Mouse (Mus musculus) ES-E14 (cell line): ENCODE data around the gene Sestd1. TPM values are rescaled to one million over a fixed set of nuclear protein-coding genes. Genes with fewer than 3 reads are reported as not detected.

Experiments used
- DNase-seq: peaks from one replicate; pipeline ENCODE4 v3.0.0-alpha.2; 2013; ENCODE audit warnings: low read depth, low spot score
- H3K27ac ChIP-seq: 2 replicates; pipeline ENCODE4 v1.5.1; 2012; ENCODE audit warnings: low read depth, mild to moderate bottlenecking, low read length, moderate library complexity, mixed read lengths; ENCODE audit not compliant: poor library complexity, insufficient read depth, severe bottlenecking
- H3K36me3 ChIP-seq: 2 replicates; pipeline ENCODE4 v1.6.1; 2012; ENCODE audit warnings: mild to moderate bottlenecking, low read length, moderate library complexity, mixed read lengths; ENCODE audit not compliant: control insufficient read depth, poor library complexity, insufficient read depth, severe bottlenecking
- H3K4me1 ChIP-seq, 2 experiments: fragments of 150-350 bp in 1 of 2; sonication (generic) in 1 of 2; 2 replicates each; pipeline ENCODE4 v1.6.1; 2012; ENCODE audit warnings: low read length in 2 of 2, mild to moderate bottlenecking in 1 of 2, mixed read lengths in 1 of 2; ENCODE audit not compliant: control insufficient read depth in 2 of 2, insufficient read depth in 2 of 2, poor library complexity in 1 of 2
- H3K4me3 ChIP-seq, 2 experiments: fragments of 150-350 bp in 1 of 2; sonication (generic) in 1 of 2; 2 replicates each; pipeline ENCODE4 v1.5.1; 2012; ENCODE audit warnings: low read length in 2 of 2, low read depth in 1 of 2, mild to moderate bottlenecking in 1 of 2, mixed read lengths in 1 of 2; ENCODE audit not compliant: insufficient read depth in 1 of 2, poor library complexity in 1 of 2, severe bottlenecking in 1 of 2
- H3K9ac ChIP-seq: 2 replicates; pipeline ENCODE4 v1.6.1; 2012; ENCODE audit warnings: low read depth, mild to moderate bottlenecking, low read length, mixed read lengths; ENCODE audit not compliant: poor library complexity, insufficient read depth, severe bottlenecking
- H3K9me3 ChIP-seq: fragments of 150-350 bp; sonication (generic); 2 replicates; pipeline ENCODE4 v1.6.1; 2012; ENCODE audit warnings: low read depth, mild to moderate bottlenecking, low read length; ENCODE audit not compliant: control insufficient read depth, insufficient read depth
- CHD2 ChIP-seq: IDR thresholded peaks from 2 replicates; pipeline ENCODE4 v1.6.1; 2014; ENCODE audit warnings: mild to moderate bottlenecking, low read depth, low read length, inconsistent platforms
- HCFC1 ChIP-seq: IDR thresholded peaks from 2 replicates; pipeline ENCODE4 v1.6.1; 2012; ENCODE audit warnings: low read length, inconsistent platforms, borderline replicate concordance; ENCODE audit not compliant: insufficient read depth
- MAFK ChIP-seq: IDR thresholded peaks from 2 replicates; pipeline ENCODE4 v1.6.1; 2014; ENCODE audit warnings: mild to moderate bottlenecking, low read depth, low read length, inconsistent platforms; ENCODE audit not compliant: insufficient read depth
- ZC3H11A ChIP-seq: IDR thresholded peaks from 2 replicates; pipeline ENCODE4 v1.6.1; 2012; ENCODE audit warnings: low read depth, mild to moderate bottlenecking, inconsistent platforms, low read length, borderline replicate concordance
- ZNF384 ChIP-seq: IDR thresholded peaks from 2 replicates; pipeline ENCODE4 v1.6.1; 2012; ENCODE audit warnings: low read depth, low read length, inconsistent platforms
- in situ Hi-C, 2 experiments: fragments of 600-800 bp; cut with MboI; formaldehyde crosslinking; loops; one replicate each; pipeline ENCODE4 v1.15.1; 2025; ENCODE audit warnings: low sequenced_read_pairs in 2 of 2, inconsistent platforms in 1 of 2; ENCODE audit not compliant: unreplicated experiment in 2 of 2
- total RNA-seq: library from RNA; depleted of rRNA; stranded (reverse); fragments of 300-350 nt; gene quantifications from 2 replicates; pipeline ENCODE4 v1.2.3, GENCODE M21; 2012

Sestd1 gene
- total RNA-seq, 1 experiment, result 11.4 TPM

GRCm38 (mm10) chr2:77163381-77163780 lies 117.0 kb downstream of the Sestd1 start:
- in situ Hi-C loops, result no loop called here

GRCm38 (mm10) chr2:77162135-77162534 lies 118.3 kb downstream of the Sestd1 start:
- in situ Hi-C loops, result no loop called here
- TF ChIP-seq MAFK, result no peak
- TF ChIP-seq ZC3H11A, result no peak
- TF ChIP-seq CHD2, result no peak
- TF ChIP-seq ZNF384, result no peak
- no peak for TF ChIP-seq HCFC1

More at GRCm38 (mm10) chr2:77163381-77163780, 117.0 kb downstream of the Sestd1 start:
- no peak overlapping the region for H3K9ac ChIP-seq
- no peak for TF ChIP-seq HCFC1
- no peak for TF ChIP-seq MAFK
- no peak for TF ChIP-seq ZNF384
- no peak for TF ChIP-seq CHD2
- TF ChIP-seq ZC3H11A, result no peak
- H3K9me3 ChIP-seq, result no peaks in the 10 kb centered on the region
- H3K4me1 ChIP-seq, result peaks cover 4 to 6% of the 10 kb centered on the region in 2 experiments; a peak in 2 of 4 replicates
- H3K4me3 ChIP-seq, result no peak overlapping the region
- no peak for DNase-seq
- no peaks in the 10 kb centered on the region for H3K36me3 ChIP-seq
- no peak overlapping the region for H3K27ac ChIP-seq

GRCm38 (mm10) chr2:77157546-77157945 lies 122.8 kb downstream of the Sestd1 start:
- Histone ChIP-seq H3K9ac (no peak overlapping the region), H3K4me3 (no peak overlapping the region), H3K36me3 (no peaks in the 10 kb centered on the region), H3K9me3 (no peaks in the 10 kb centered on the region), H3K4me1 (no peaks in the 10 kb centered on the region), H3K27ac (no peak overlapping the region)
- DNase-seq, result no peak
- TF ChIP-seq HCFC1, result no peak
- TF ChIP-seq CHD2, result no peak
- TF ChIP-seq MAFK, result no peak
- TF ChIP-seq ZC3H11A, result no peak
- in situ Hi-C loops, result no loop called here

More at GRCm38 (mm10) chr2:77162135-77162534, 118.3 kb downstream of the Sestd1 start:
- no peaks in the 10 kb centered on the region for H3K36me3 ChIP-seq
- H3K4me3 ChIP-seq, result no peak overlapping the region
- no peaks in the 10 kb centered on the region for H3K4me1 ChIP-seq
- no peak overlapping the region for H3K9ac ChIP-seq
- no peak for DNase-seq
- no peaks in the 10 kb centered on the region for H3K9me3 ChIP-seq
- no peak overlapping the region for H3K27ac ChIP-seq

GRCm38 (mm10) chr2:77154080-77154479 lies 126.3 kb downstream of the Sestd1 start:
- Histone ChIP-seq H3K36me3 (no peaks in the 10 kb centered on the region), H3K9me3 (no peaks in the 10 kb centered on the region), H3K4me3 (no peak overlapping the region), H3K27ac (no peak overlapping the region), H3K9ac (no peak overlapping the region), H3K4me1 (peaks cover 0 to 7% of the 10 kb centered on the region in 2 experiments; a peak in 2 of 4 replicates)
- in situ Hi-C loops, result no loop called here
- TF ChIP-seq ZNF384 (no peak), CHD2 (no peak), MAFK (no peak), HCFC1 (no peak), ZC3H11A (no peak)
- no peak for DNase-seq

- DNase-seq, result no peak
- no peak overlapping the region for H3K27ac ChIP-seq
- no peak for TF ChIP-seq ZC3H11A
- TF ChIP-seq ZNF384, result no peak
- TF ChIP-seq HCFC1, result no peak
- no peak for TF ChIP-seq MAFK
- TF ChIP-seq CHD2, result no peak
- H3K4me3 ChIP-seq, result no peak overlapping the region
- in situ Hi-C loops, result no loop called here
- H3K9me3 ChIP-seq, result no peaks in the 10 kb centered on the region
- H3K9ac ChIP-seq, result no peak overlapping the region
- H3K36me3 ChIP-seq, result no peaks in the 10 kb centered on the region
- peaks cover 7 to 11% of the 10 kb centered on the region in 2 experiments for H3K4me1 ChIP-seq
These were observed 129.1 kb downstream of the Sestd1 start for GRCm38 (mm10) chr2:77151255-77151654.
